Mouse (Mus musculus): ENCODE measurements around the gene Ngef. TPM values are rescaled to one million over a fixed set of nuclear protein-coding genes. Genes with fewer than 3 reads are reported as not detected.
"Not testable (repeated sequence)": the region's sequence is repeated elsewhere in the genome, so short reads cannot be mapped to it uniquely, and the experiment has no call there.

Ngef gene
- polyA plus RNA-seq, 1 experiment from 2014 or later = 21.9 TPM

GRCm38 (mm10) chr1:87467469-87467868 is 106.2 kb downstream of the Ngef start:
- WGBS = 63% methylated on average over 9 of the region's 9 CpGs
- ATAC-seq (replicated peaks) = no peak

GRCm38 (mm10) chr1:87459856-87460255 is 113.8 kb downstream of the Ngef start:
- not testable (repeated sequence) for H3K27me3 ChIP-seq; H3K36me3 ChIP-seq; H3K4me2 ChIP-seq (replicated peaks); H3K9ac ChIP-seq (replicated peaks); H3K27ac ChIP-seq (replicated peaks); H3K9me3 ChIP-seq; ATAC-seq (replicated peaks); H3K4me3 ChIP-seq; H3K4me1 ChIP-seq
- WGBS = 94% methylated on average over 7 of the region's 7 CpGs

More at GRCm38 (mm10) chr1:87467469-87467868, 106.2 kb downstream of the Ngef start:
- Histone ChIP-seq H3K9me3 (no peaks in the 10 kb centered on the region), H3K27me3 (no peaks in the 10 kb centered on the region), H3K4me2 (replicated peaks) (no peak overlapping the region), H3K27ac (replicated peaks) (no peak overlapping the region), H3K4me1 (no peaks in the 10 kb centered on the region), H3K4me3 (no peak overlapping the region), H3K36me3 (no peaks in the 10 kb centered on the region), H3K9ac (replicated peaks) (no peak overlapping the region)

- no peaks in the 10 kb centered on the region for H3K4me1 ChIP-seq
- no peaks in the 10 kb centered on the region for H3K9me3 ChIP-seq
- no peaks in the 10 kb centered on the region for H3K27me3 ChIP-seq
- H3K4me3 ChIP-seq = no peak overlapping the region
- no peak for ATAC-seq (replicated peaks)
- no peaks in the 10 kb centered on the region for H3K36me3 ChIP-seq
- no peak overlapping the region for H3K27ac ChIP-seq (replicated peaks)
- no peak overlapping the region for H3K9ac ChIP-seq (replicated peaks)
- H3K4me2 ChIP-seq (replicated peaks) = no peak overlapping the region
- WGBS = 68% methylated on average over 4 of the region's 4 CpGs
Measured at GRCm38 (mm10) chr1:87458045-87458444, 115.6 kb downstream of the Ngef start.

GRCm38 (mm10) chr1:87456425-87456824 is 117.2 kb downstream of the Ngef start:
- 100% methylated on average over 1 of the region's 1 CpGs for WGBS
- H3K9ac ChIP-seq (replicated peaks) = no peak overlapping the region
- H3K4me3 ChIP-seq = no peak overlapping the region
- no peaks in the 10 kb centered on the region for H3K9me3 ChIP-seq
- H3K4me1 ChIP-seq = no peaks in the 10 kb centered on the region
- H3K4me2 ChIP-seq (replicated peaks) = no peak overlapping the region
- no peaks in the 10 kb centered on the region for H3K27me3 ChIP-seq
- no peak for ATAC-seq (replicated peaks)
- H3K36me3 ChIP-seq = no peaks in the 10 kb centered on the region
- H3K27ac ChIP-seq (replicated peaks) = no peak overlapping the region

GRCm38 (mm10) chr1:87449432-87449831 is 124.2 kb downstream of the Ngef start:
- 90% methylated on average over 4 of the region's 4 CpGs for WGBS
- Histone ChIP-seq H3K27ac (replicated peaks) (no peak overlapping the region), H3K9ac (replicated peaks) (no peak overlapping the region), H3K9me3 (no peaks in the 10 kb centered on the region), H3K4me2 (replicated peaks) (no peak overlapping the region), H3K4me1 (no peaks in the 10 kb centered on the region), H3K4me3 (no peak overlapping the region), H3K27me3 (no peaks in the 10 kb centered on the region), H3K36me3 (peaks cover 46% of the 10 kb centered on the region)
- ATAC-seq (replicated peaks) = no peak

GRCm38 (mm10) chr1:87447183-87448104 is 126.2 kb downstream of the Ngef start:
- Histone ChIP-seq H3K4me1 (no peaks in the 10 kb centered on the region), H3K4me3 (no peak overlapping the region), H3K36me3 (peaks cover 64% of the 10 kb centered on the region), H3K27me3 (no peaks in the 10 kb centered on the region), H3K27ac (replicated peaks) (no peak overlapping the region), H3K4me2 (replicated peaks) (no peak overlapping the region), H3K9ac (replicated peaks) (no peak overlapping the region), H3K9me3 (no peaks in the 10 kb centered on the region)
- WGBS = 37% methylated on average over 5 of the region's 5 CpGs
- 0 out of 2 replicates have a peak, but pooled peaks have one; percentile 61 for ATAC-seq (replicated peaks)

- WGBS = 79% methylated on average over 6 of the region's 6 CpGs
- Histone ChIP-seq H3K9me3 (no peaks in the 10 kb centered on the region), H3K27me3 (no peaks in the 10 kb centered on the region), H3K4me1 (no peaks in the 10 kb centered on the region), H3K36me3 (peaks cover 67% of the 10 kb centered on the region), H3K4me3 (no peak overlapping the region), H3K4me2 (replicated peaks) (no peak overlapping the region), H3K9ac (replicated peaks) (no peak overlapping the region), H3K27ac (replicated peaks) (no peak overlapping the region)
- no peak for ATAC-seq (replicated peaks)
Measured at GRCm38 (mm10) chr1:87436583-87436982, 137.1 kb downstream of the Ngef start.

GRCm38 (mm10) chr1:87435125-87435524 is 138.5 kb downstream of the Ngef start:
- Histone ChIP-seq H3K4me2 (replicated peaks) (no peak overlapping the region), H3K36me3 (peaks cover 64% of the 10 kb centered on the region), H3K27ac (replicated peaks) (no peak overlapping the region), H3K4me1 (no peaks in the 10 kb centered on the region), H3K9me3 (no peaks in the 10 kb centered on the region), H3K27me3 (no peaks in the 10 kb centered on the region), H3K9ac (replicated peaks) (no peak overlapping the region), H3K4me3 (no peak overlapping the region)
- no peak for ATAC-seq (replicated peaks)
- 98% methylated on average over 2 of the region's 2 CpGs for WGBS

Other genes starting within 250 kb of the Ngef start
- 69.3 and 71.3 TPM in 2 replicates for gene Gigyf2, start 246.9 kb downstream of the Ngef start, polyA plus RNA-seq (2015; fragmentation: Nextera tagmentation; extraction: Ambion mirVana)
- 6.0 and 11.8 TPM in 2 replicates for gene Kcnj13, start 179.1 kb downstream of the Ngef start, polyA plus RNA-seq (2015; fragmentation: Nextera tagmentation; extraction: Ambion mirVana)
- gene Snorc, start 103.6 kb downstream of the Ngef start, polyA plus RNA-seq (2015; fragmentation: Nextera tagmentation; extraction: Ambion mirVana) = 0.45 TPM in 1 of 2 replicates, not detected in the other
- gene Neu2, start 64.0 kb downstream of the Ngef start, polyA plus RNA-seq (2015; fragmentation: Nextera tagmentation; extraction: Ambion mirVana) = 0.62 TPM in 1 of 2 replicates, not detected in the other
- gene Inpp5d, start 46.4 kb upstream of the Ngef start, polyA plus RNA-seq (2015; fragmentation: Nextera tagmentation; extraction: Ambion mirVana) = 3.9 and 5.1 TPM in 2 replicates
- 60.2 and 64.0 TPM in 2 replicates for gene Atg16l1, start 182.0 kb upstream of the Ngef start, polyA plus RNA-seq (2015; fragmentation: Nextera tagmentation; extraction: Ambion mirVana)
- 1.8 and 2.4 TPM in 2 replicates for gene Sag, start 229.8 kb upstream of the Ngef start, polyA plus RNA-seq (2015; fragmentation: Nextera tagmentation; extraction: Ambion mirVana)

Data from forebrain, embryonic 15.5 days (tissue).